Mouse (Mus musculus): ENCODE data around the gene Krt32. TPM values are rescaled to one million over a fixed set of nuclear protein-coding genes. Genes with fewer than 3 reads are reported as not detected.

Krt32 gene
- polyA plus RNA-seq, 1 experiment from 2014 or later: not detected

GRCm38 (mm10) chr11:100097819-100098218 is 9.8 kb upstream of the Krt32 start:
- Histone ChIP-seq H3K27ac (no peak overlapping the region), H3K4me1 (peaks cover 24% of the 10 kb centered on the region)
- 78% methylated on average over 9 of the region's 9 CpGs for WGBS

GRCm38 (mm10) chr11:100096141-100096540 is 8.1 kb upstream of the Krt32 start, which contains the start of gene Krt35:
Gene Krt35 (minus strand): TSS chr11:100096241.
- no peak within 1 kb of the TSS for H3K4me3 ChIP-seq
- WGBS: 58% methylated on average over 9 of the region's 9 CpGs
- no peak for DNase-seq (ENCODE audit: low spot score)
- H3K4me1 ChIP-seq: peaks cover 23% of the 10 kb centered on the region
- no peaks in the 10 kb centered on the region for H3K27me3 ChIP-seq (ENCODE audit: low read depth, poor library complexity, severe bottlenecking)
- no peaks in the 10 kb centered on the region for H3K36me3 ChIP-seq
- H3K27ac ChIP-seq: peak within 1 kb of the TSS; percentile 25; the same call in 1 of the 2 replicates
- no peaks in the 10 kb centered on the region for H3K9me3 ChIP-seq (replicated peaks)

More at GRCm38 (mm10) chr11:100097819-100098218, 9.8 kb upstream of the Krt32 start:
- H3K36me3 ChIP-seq: no peaks in the 10 kb centered on the region
- no peak overlapping the region for H3K4me3 ChIP-seq
- no peaks in the 10 kb centered on the region for H3K9me3 ChIP-seq (replicated peaks)
- DNase-seq (ENCODE audit: low spot score): no peak
- no peaks in the 10 kb centered on the region for H3K27me3 ChIP-seq (ENCODE audit: low read depth, poor library complexity, severe bottlenecking)

- Histone ChIP-seq H3K27ac (no peak overlapping the region), H3K4me1 (no peaks in the 10 kb centered on the region), H3K27me3 (ENCODE audit: low read depth, poor library complexity, severe bottlenecking) (no peaks in the 10 kb centered on the region), H3K4me3 (no peak overlapping the region), H3K9me3 (replicated peaks) (no peaks in the 10 kb centered on the region), H3K36me3 (no peaks in the 10 kb centered on the region)
- no peak for DNase-seq (ENCODE audit: low spot score)
- WGBS: 74% methylated on average over 7 of the region's 7 CpGs
These were observed 476 bp upstream of the Krt32 start for GRCm38 (mm10) chr11:100088378-100089025.

- Histone ChIP-seq H3K4me3 (no peak overlapping the region), H3K4me1 (no peaks in the 10 kb centered on the region), H3K36me3 (no peaks in the 10 kb centered on the region), H3K9me3 (replicated peaks) (no peaks in the 10 kb centered on the region), H3K27me3 (ENCODE audit: low read depth, poor library complexity, severe bottlenecking) (no peaks in the 10 kb centered on the region), H3K27ac (no peak overlapping the region)
- WGBS: 77% methylated on average over 1 of the region's 1 CpGs
- no peak for DNase-seq (ENCODE audit: low spot score)
These were observed 14.2 kb downstream of the Krt32 start for GRCm38 (mm10) chr11:100073873-100074272.

GRCm38 (mm10) chr11:100067293-100068036 is 20.6 kb downstream of the Krt32 start:
- Histone ChIP-seq H3K4me1 (no peaks in the 10 kb centered on the region), H3K4me3 (no peak overlapping the region), H3K27me3 (ENCODE audit: low read depth, poor library complexity, severe bottlenecking) (no peaks in the 10 kb centered on the region), H3K36me3 (no peaks in the 10 kb centered on the region), H3K9me3 (replicated peaks) (no peaks in the 10 kb centered on the region), H3K27ac (no peak overlapping the region)
- WGBS: 84% methylated on average over 17 of the region's 17 CpGs
- DNase-seq (ENCODE audit: low spot score): no peak

GRCm38 (mm10) chr11:100066236-100067010 is 21.6 kb downstream of the Krt32 start:
- Histone ChIP-seq H3K4me3 (no peak overlapping the region), H3K27me3 (ENCODE audit: low read depth, poor library complexity, severe bottlenecking) (no peaks in the 10 kb centered on the region), H3K9me3 (replicated peaks) (no peaks in the 10 kb centered on the region), H3K4me1 (no peaks in the 10 kb centered on the region), H3K27ac (no peak overlapping the region), H3K36me3 (no peaks in the 10 kb centered on the region)
- DNase-seq (ENCODE audit: low spot score): no peak
- 89% methylated on average over 12 of the region's 12 CpGs for WGBS

GRCm38 (mm10) chr11:100058875-100059274 is 29.2 kb downstream of the Krt32 start:
- no peak for DNase-seq (ENCODE audit: low spot score)
- H3K4me1 ChIP-seq: no peaks in the 10 kb centered on the region
- no peak overlapping the region for H3K27ac ChIP-seq
- WGBS: 75% methylated on average over 8 of the region's 8 CpGs
- H3K9me3 ChIP-seq (replicated peaks): no peaks in the 10 kb centered on the region
- H3K27me3 ChIP-seq (ENCODE audit: low read depth, poor library complexity, severe bottlenecking): no peaks in the 10 kb centered on the region
- no peak overlapping the region for H3K4me3 ChIP-seq
- H3K36me3 ChIP-seq: no peaks in the 10 kb centered on the region

- WGBS: 78% methylated on average over 9 of the region's 9 CpGs
- Histone ChIP-seq H3K9me3 (replicated peaks) (no peaks in the 10 kb centered on the region), H3K4me3 (no peak overlapping the region), H3K36me3 (no peaks in the 10 kb centered on the region), H3K27ac (no peak overlapping the region), H3K4me1 (no peaks in the 10 kb centered on the region), H3K27me3 (ENCODE audit: low read depth, poor library complexity, severe bottlenecking) (no peaks in the 10 kb centered on the region)
- no peak for DNase-seq (ENCODE audit: low spot score)
These were observed 32.1 kb downstream of the Krt32 start for GRCm38 (mm10) chr11:100055686-100056655.

- H3K9me3 ChIP-seq (replicated peaks): no peaks in the 10 kb centered on the region
- H3K4me3 ChIP-seq: no peak within 1 kb of the TSS
- H3K36me3 ChIP-seq: no peaks in the 10 kb centered on the region
- H3K27ac ChIP-seq: no peak within 1 kb of the TSS
- H3K27me3 ChIP-seq (ENCODE audit: low read depth, poor library complexity, severe bottlenecking): no peaks in the 10 kb centered on the region
- WGBS: 90% methylated on average over 3 of the region's 3 CpGs
- no peak for DNase-seq (ENCODE audit: low spot score)
- H3K4me1 ChIP-seq: no peaks in the 10 kb centered on the region
These were observed 37.6 kb downstream of the Krt32 start, which contains the start of gene Krt31 for GRCm38 (mm10) chr11:100050451-100050850. Gene Krt31 (minus strand): TSS chr11:100050551.

- 91% methylated on average over 2 of the region's 2 CpGs for WGBS
These were observed 40.8 kb downstream of the Krt32 start for GRCm38 (mm10) chr11:100047193-100047592.

GRCm38 (mm10) chr11:100046303-100046866 is 41.6 kb downstream of the Krt32 start:
- H3K4me1 ChIP-seq: no peaks in the 10 kb centered on the region
- 84% methylated on average over 6 of the region's 6 CpGs for WGBS
- no peak overlapping the region for H3K27ac ChIP-seq
- no peak overlapping the region for H3K4me3 ChIP-seq
- no peaks in the 10 kb centered on the region for H3K36me3 ChIP-seq
- no peaks in the 10 kb centered on the region for H3K27me3 ChIP-seq (ENCODE audit: low read depth, poor library complexity, severe bottlenecking)
- H3K9me3 ChIP-seq (replicated peaks): no peaks in the 10 kb centered on the region
- DNase-seq (ENCODE audit: low spot score): no peak

More at GRCm38 (mm10) chr11:100047193-100047592, 40.8 kb downstream of the Krt32 start:
- no peaks in the 10 kb centered on the region for H3K4me1 ChIP-seq
- no peak overlapping the region for H3K27ac ChIP-seq
- H3K36me3 ChIP-seq: no peaks in the 10 kb centered on the region
- no peak for DNase-seq (ENCODE audit: low spot score)
- H3K4me3 ChIP-seq: no peak overlapping the region
- H3K27me3 ChIP-seq (ENCODE audit: low read depth, poor library complexity, severe bottlenecking): no peaks in the 10 kb centered on the region
- H3K9me3 ChIP-seq (replicated peaks): no peaks in the 10 kb centered on the region

- H3K4me3 ChIP-seq: no peak within 1 kb of the TSS
- H3K27me3 ChIP-seq (ENCODE audit: low read depth, poor library complexity, severe bottlenecking): no peaks in the 10 kb centered on the region
- H3K36me3 ChIP-seq: no peaks in the 10 kb centered on the region
- H3K9me3 ChIP-seq (replicated peaks): no peaks in the 10 kb centered on the region
- WGBS: 86% methylated on average over 6 of the region's 6 CpGs
- no peak for DNase-seq (ENCODE audit: low spot score)
- no peaks in the 10 kb centered on the region for H3K4me1 ChIP-seq
- no peak within 1 kb of the TSS for H3K27ac ChIP-seq
These were observed 46.6 kb downstream of the Krt32 start, which contains the start of gene Krt34 for GRCm38 (mm10) chr11:100041454-100041853. Gene Krt34 (minus strand): TSS chr11:100041554.

Data from limb, embryonic 10.5 days (tissue).